Mouse (Mus musculus): ENCODE results near the gene Fat1. TPM values are rescaled to one million over a fixed set of nuclear protein-coding genes. Genes with fewer than 3 reads are reported as not detected.

Gene Fat1
- total and polyA plus RNA-seq, 2 experiments = 8.9 to 9.6 TPM

- 73% methylated on average over 7 of the region's 7 CpGs for WGBS
- Histone ChIP-seq H3K79me2 (ENCODE audit: control insufficient read depth, insufficient read depth, low read length) (no peaks in the 10 kb centered on the region), H3K27ac (replicated peaks; ENCODE audit: insufficient read depth, low read depth, low read length) (no peak overlapping the region), H3K4me1 (ENCODE audit: control insufficient read depth, insufficient read depth, low read length) (no peaks in the 10 kb centered on the region), H3K27me3 (ENCODE audit: control insufficient read depth, insufficient read depth, low read length) (no peaks in the 10 kb centered on the region), H3K4me3 (ENCODE audit: insufficient read depth, low read depth, low read length) (no peak overlapping the region), H3K36me3 (ENCODE audit: control insufficient read depth, insufficient read depth, low read length) (no peaks in the 10 kb centered on the region), H3K9ac (ENCODE audit: low read depth, low read length) (no peak overlapping the region)
- TF ChIP-seq CTCF (IDR thresholded peaks at IDR 0.05; ENCODE audit: low read depth, low read length) = no peak
- no peak for DNase-seq (ENCODE audit: extremely low read depth, low read depth, low spot score)
These were observed 14.7 kb upstream of the Fat1 start for GRCm38 (mm10) chr8:44920379-44921032.

- H3K27me3 ChIP-seq (ENCODE audit: control insufficient read depth, insufficient read depth, low read length) = no peaks in the 10 kb centered on the region
- no peaks in the 10 kb centered on the region for H3K79me2 ChIP-seq (ENCODE audit: control insufficient read depth, insufficient read depth, low read length)
- H3K36me3 ChIP-seq (ENCODE audit: control insufficient read depth, insufficient read depth, low read length) = no peaks in the 10 kb centered on the region
- no peaks in the 10 kb centered on the region for H3K4me1 ChIP-seq (ENCODE audit: control insufficient read depth, insufficient read depth, low read length)
- H3K27ac ChIP-seq (replicated peaks; ENCODE audit: insufficient read depth, low read depth, low read length) = no peak overlapping the region
- H3K4me3 ChIP-seq (ENCODE audit: insufficient read depth, low read depth, low read length) = no peak overlapping the region
- DNase-seq (ENCODE audit: extremely low read depth, low read depth, low spot score) = no peak
- TF ChIP-seq CTCF (IDR thresholded peaks at IDR 0.05; ENCODE audit: low read depth, low read length) (no peak), POLR2A (IDR thresholded peaks at IDR 0.05; ENCODE audit: extremely low read depth, insufficient read depth, low read length) (no peak)
- 82% methylated on average over 5 of the region's 5 CpGs for WGBS
- H3K9ac ChIP-seq (ENCODE audit: low read depth, low read length) = no peak overlapping the region
These were observed 10.3 kb upstream of the Fat1 start for GRCm38 (mm10) chr8:44924995-44925394.

GRCm38 (mm10) chr8:44930058-44930457, 5.2 kb upstream of the Fat1 start:
- no peaks in the 10 kb centered on the region for H3K27me3 ChIP-seq (ENCODE audit: control insufficient read depth, insufficient read depth, low read length)
- TF ChIP-seq CTCF (IDR thresholded peaks at IDR 0.05; ENCODE audit: low read depth, low read length) (no peak), POLR2A (IDR thresholded peaks at IDR 0.05; ENCODE audit: extremely low read depth, insufficient read depth, low read length) (no peak)
- H3K27ac ChIP-seq (replicated peaks; ENCODE audit: insufficient read depth, low read depth, low read length) = no peak overlapping the region
- no peaks in the 10 kb centered on the region for H3K4me1 ChIP-seq (ENCODE audit: control insufficient read depth, insufficient read depth, low read length)
- no peak for DNase-seq (ENCODE audit: extremely low read depth, low read depth, low spot score)
- H3K9ac ChIP-seq (ENCODE audit: low read depth, low read length) = no peak overlapping the region
- no peak overlapping the region for H3K4me3 ChIP-seq (ENCODE audit: insufficient read depth, low read depth, low read length)
- H3K36me3 ChIP-seq (ENCODE audit: control insufficient read depth, insufficient read depth, low read length) = no peaks in the 10 kb centered on the region
- WGBS = 87% methylated on average over 3 of the region's 3 CpGs
- H3K79me2 ChIP-seq (ENCODE audit: control insufficient read depth, insufficient read depth, low read length) = no peaks in the 10 kb centered on the region

GRCm38 (mm10) chr8:44932546-44933342, 2.5 kb upstream of the Fat1 start:
- H3K27ac ChIP-seq (replicated peaks; ENCODE audit: insufficient read depth, low read depth, low read length) = no peak overlapping the region
- no peak for DNase-seq (ENCODE audit: extremely low read depth, low read depth, low spot score)
- no peaks in the 10 kb centered on the region for H3K79me2 ChIP-seq (ENCODE audit: control insufficient read depth, insufficient read depth, low read length)
- no peak overlapping the region for H3K4me3 ChIP-seq (ENCODE audit: insufficient read depth, low read depth, low read length)
- WGBS = 90% methylated on average over 9 of the region's 9 CpGs
- peaks cover 3% of the 10 kb centered on the region for H3K4me1 ChIP-seq (ENCODE audit: control insufficient read depth, insufficient read depth, low read length)
- no peaks in the 10 kb centered on the region for H3K27me3 ChIP-seq (ENCODE audit: control insufficient read depth, insufficient read depth, low read length)
- no peak overlapping the region for H3K9ac ChIP-seq (ENCODE audit: low read depth, low read length)
- no peaks in the 10 kb centered on the region for H3K36me3 ChIP-seq (ENCODE audit: control insufficient read depth, insufficient read depth, low read length)
- no peak for TF ChIP-seq CTCF (IDR thresholded peaks at IDR 0.05; ENCODE audit: low read depth, low read length)
- TF ChIP-seq POLR2A (IDR thresholded peaks at IDR 0.05; ENCODE audit: extremely low read depth, insufficient read depth, low read length) = no peak

- H3K36me3 ChIP-seq (ENCODE audit: control insufficient read depth, insufficient read depth, low read length) = no peaks in the 10 kb centered on the region
- TF ChIP-seq CTCF (IDR thresholded peaks at IDR 0.05; ENCODE audit: low read depth, low read length) = no peak
- H3K4me3 ChIP-seq (ENCODE audit: insufficient read depth, low read depth, low read length) = no peak overlapping the region
- H3K4me1 ChIP-seq (ENCODE audit: control insufficient read depth, insufficient read depth, low read length) = peaks cover 3% of the 10 kb centered on the region
- DNase-seq (ENCODE audit: extremely low read depth, low read depth, low spot score) = no peak
- 70% methylated on average over 6 of the region's 6 CpGs for WGBS
- no peak overlapping the region for H3K27ac ChIP-seq (replicated peaks; ENCODE audit: insufficient read depth, low read depth, low read length)
- no peaks in the 10 kb centered on the region for H3K79me2 ChIP-seq (ENCODE audit: control insufficient read depth, insufficient read depth, low read length)
- H3K27me3 ChIP-seq (ENCODE audit: control insufficient read depth, insufficient read depth, low read length) = no peaks in the 10 kb centered on the region
- H3K9ac ChIP-seq (ENCODE audit: low read depth, low read length) = no peak overlapping the region
These were observed 1.8 kb upstream of the Fat1 start for GRCm38 (mm10) chr8:44933478-44933877.

- H3K27me3 ChIP-seq (ENCODE audit: control insufficient read depth, insufficient read depth, low read length) = no peaks in the 10 kb centered on the region
- TF ChIP-seq CTCF (IDR thresholded peaks at IDR 0.05; ENCODE audit: low read depth, low read length) (no peak), POLR2A (IDR thresholded peaks at IDR 0.05; ENCODE audit: extremely low read depth, insufficient read depth, low read length) (no peak)
- no peak overlapping the region for H3K27ac ChIP-seq (replicated peaks; ENCODE audit: insufficient read depth, low read depth, low read length)
- H3K4me3 ChIP-seq (ENCODE audit: insufficient read depth, low read depth, low read length) = peak overlapping the region; percentile 52; the same call in 1 of the 2 replicates
- WGBS = 9% methylated on average over 13 of the region's 13 CpGs
- peaks cover 3% of the 10 kb centered on the region for H3K4me1 ChIP-seq (ENCODE audit: control insufficient read depth, insufficient read depth, low read length)
- no peak for DNase-seq (ENCODE audit: extremely low read depth, low read depth, low spot score)
- H3K79me2 ChIP-seq (ENCODE audit: control insufficient read depth, insufficient read depth, low read length) = no peaks in the 10 kb centered on the region
- no peaks in the 10 kb centered on the region for H3K36me3 ChIP-seq (ENCODE audit: control insufficient read depth, insufficient read depth, low read length)
- no peak overlapping the region for H3K9ac ChIP-seq (ENCODE audit: low read depth, low read length)
These were observed 831 bp upstream of the Fat1 start for GRCm38 (mm10) chr8:44934416-44934815.

Measured in liver, adult 2 months (tissue).